Mouse (Mus musculus) cerebellum, postnatal 14 days (tissue): Measurements from ENCODE around the gene Ift88.
A peak's percentile ranks its signal among the peaks of the same experiment; 100 is the strongest.

Source experiments
- DNase-seq, 2 experiments: peaks; one replicate each; pipeline ENCODE4 v3.0.0; 2021; ENCODE audit warnings: mixed read lengths in 2 of 2

Gene Ift88

DNA sequence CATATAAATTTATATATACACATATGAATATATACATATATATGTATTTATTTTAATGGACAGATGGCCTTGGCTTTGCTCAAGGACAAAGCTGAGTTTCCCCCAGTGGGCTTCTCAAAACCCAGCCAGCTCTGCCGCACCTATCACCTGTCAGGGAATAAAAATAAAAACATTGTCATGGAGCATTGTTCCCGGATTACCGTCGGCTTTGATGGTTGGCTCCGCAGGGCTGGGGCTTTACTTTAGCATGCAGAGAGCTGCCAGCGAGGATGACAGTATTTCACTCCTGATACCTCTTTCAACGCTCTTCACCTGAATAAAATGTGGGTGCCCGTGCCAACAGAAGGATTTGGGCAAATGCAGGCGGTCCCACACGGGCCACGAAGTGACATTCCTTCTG, 110.0 kb downstream of the Ift88 start:
- DNase-seq: peak in 1 of 2 experiments; percentile 21

DNA sequence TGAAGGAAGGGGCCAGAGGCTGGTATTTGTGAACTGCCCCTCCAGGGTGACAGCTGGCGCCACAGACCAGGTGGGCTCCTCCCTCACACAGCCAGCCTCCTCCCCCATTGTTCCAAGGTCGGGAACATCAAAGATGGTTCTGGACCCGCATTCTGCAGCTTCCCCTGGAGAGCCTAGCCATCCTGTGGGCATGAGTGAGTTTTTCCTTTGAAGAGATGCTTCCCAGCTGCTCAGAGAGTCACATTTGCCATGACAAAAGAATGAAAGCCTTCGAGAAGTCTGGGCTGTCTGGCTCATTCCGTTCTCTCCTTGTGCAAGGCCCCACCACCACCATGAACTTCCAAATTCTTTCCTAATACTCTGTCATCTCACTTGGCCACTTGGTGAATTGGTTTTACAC, 110.5 kb downstream of the Ift88 start:
- no peak for DNase-seq

DNA sequence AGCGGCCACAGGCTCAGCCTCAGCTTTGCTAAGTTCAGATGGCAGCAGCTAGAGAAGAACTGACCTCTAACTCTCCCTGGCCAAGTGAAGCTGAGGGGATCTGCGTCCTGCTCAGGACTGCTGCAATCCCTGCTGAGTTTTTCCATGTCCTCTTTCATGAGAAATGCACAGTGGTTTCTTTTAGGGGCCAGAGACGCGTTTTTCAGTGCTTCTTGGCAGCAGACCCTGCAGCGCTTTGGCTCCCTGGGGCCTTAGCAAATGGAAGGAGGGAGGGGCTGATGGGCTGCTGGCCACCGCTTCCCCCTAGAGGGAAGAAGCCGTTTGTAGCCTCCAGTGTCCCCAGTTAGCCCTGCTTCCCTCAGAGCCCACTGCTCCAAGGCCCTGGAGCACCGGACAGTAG, 111.1 kb downstream of the Ift88 start:
- DNase-seq: peak; percentile 49 to 55

DNA sequence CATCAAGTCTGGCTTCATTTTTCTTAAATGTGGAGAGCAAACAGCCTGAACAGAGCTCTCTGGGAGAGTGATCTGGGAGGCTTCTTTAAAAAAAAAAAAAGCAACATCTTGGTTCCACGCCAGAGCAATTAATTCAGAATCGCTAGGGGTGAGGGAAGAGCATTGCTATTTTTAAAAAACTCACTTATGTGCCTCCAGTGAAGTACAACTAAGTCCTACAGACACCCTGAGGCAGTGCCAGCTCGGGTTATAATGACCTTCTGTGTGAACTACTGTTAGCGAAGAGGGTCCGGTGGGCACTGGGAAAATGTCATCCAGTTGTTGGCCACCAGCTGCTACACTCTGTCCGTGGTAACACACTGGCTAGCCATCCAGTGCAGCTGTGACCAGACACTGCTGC, 111.8 kb downstream of the Ift88 start:
- peak in 1 of 2 experiments; percentile 19 for DNase-seq

DNA sequence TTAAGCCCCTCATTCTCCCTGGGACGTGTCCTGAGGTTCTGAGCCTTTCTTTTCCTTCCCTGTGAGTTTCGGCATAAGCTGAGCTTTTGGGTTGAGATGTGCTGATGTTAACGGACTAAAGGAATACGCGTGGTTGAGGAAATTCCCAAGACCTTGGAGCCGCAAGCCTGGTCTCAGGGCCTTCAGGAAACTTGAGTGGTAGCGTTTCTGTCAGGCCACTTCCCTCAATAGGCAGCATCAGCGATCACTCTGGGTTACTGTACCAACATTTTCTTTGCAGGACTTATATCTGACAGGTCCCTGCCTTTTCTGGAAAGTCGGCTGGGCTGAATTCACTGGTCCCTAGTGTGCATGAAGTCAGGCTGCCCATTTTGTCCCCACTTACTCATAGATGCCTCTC, 113.0 kb downstream of the Ift88 start:
- DNase-seq: no peak

DNA sequence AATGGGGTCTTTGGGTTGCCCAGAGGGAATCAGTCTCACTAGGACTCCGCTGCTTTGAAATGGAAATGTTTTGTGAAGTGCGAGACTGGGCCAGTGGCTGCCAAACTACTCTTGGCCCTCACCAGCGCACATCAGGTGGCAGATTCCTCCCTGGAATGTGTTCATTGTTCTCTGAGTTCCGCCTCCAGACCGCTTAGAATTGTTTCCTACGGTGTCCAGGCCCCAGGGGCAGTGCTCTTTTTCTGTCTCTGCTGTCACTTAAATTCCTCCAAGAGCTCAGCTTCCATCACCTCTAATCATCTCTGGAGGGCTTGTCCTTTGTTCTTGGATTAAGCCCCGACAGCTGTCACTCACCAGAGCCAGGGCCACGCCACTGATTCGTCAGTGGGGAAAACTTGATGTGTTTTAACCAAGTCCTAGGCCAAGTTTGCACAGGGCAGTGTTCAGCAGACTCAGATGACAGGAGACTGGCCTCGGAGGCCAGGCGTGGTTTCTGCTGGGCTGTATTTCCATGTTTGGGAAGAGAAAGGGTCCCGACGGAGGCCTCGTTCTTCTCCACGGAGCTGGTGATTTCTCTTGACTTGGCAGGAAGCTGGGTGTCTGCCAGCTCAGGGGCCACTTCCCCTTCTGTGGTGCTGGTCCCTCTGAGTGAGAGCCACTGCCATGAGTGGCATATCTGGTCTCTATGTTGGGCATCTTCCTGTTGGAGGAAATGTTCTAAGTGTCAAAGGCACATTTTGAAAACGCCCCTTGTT, 113.6 kb downstream of the Ift88 start:
- DNase-seq: peak in 1 of 2 experiments; percentile 38

DNA sequence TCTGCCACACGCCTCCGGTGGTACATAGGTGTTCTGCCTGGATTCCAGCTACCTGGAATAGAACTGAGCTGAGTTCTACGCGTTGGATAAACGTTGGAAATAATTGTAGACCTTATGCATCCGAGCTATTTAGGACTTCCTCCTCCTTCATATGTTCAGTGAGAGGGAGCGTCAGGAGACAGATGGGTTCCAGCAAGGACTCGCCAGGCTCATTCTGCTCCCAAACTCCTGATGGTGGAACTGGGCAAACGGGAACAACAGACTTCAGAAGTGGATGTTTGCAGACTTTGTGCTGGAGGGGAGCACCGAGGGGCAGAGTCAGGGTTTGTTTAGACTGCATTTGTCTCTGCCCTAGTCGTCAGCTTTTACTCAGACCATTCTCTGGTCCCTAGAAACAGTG, 116.8 kb downstream of the Ift88 start:
- no peak for DNase-seq

DNA sequence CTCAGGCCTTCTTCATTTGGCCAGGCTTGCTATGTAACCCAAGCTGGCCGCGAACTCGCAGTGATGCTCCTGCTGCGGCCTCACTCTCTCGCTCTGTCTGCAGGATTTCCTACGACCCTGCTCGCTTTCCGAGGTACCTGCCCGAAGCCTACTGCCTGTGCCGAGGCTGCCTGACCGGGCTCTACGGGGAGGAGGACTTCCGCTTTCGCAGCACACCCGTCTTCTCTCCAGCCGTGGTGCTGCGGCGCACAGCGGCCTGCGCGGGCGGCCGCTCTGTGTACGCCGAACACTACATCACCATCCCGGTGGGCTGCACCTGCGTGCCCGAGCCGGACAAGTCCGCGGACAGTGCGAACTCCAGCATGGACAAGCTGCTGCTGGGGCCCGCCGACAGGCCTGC, 118.4 kb downstream of the Ift88 start:
- DNase-seq: no peak

DNA sequence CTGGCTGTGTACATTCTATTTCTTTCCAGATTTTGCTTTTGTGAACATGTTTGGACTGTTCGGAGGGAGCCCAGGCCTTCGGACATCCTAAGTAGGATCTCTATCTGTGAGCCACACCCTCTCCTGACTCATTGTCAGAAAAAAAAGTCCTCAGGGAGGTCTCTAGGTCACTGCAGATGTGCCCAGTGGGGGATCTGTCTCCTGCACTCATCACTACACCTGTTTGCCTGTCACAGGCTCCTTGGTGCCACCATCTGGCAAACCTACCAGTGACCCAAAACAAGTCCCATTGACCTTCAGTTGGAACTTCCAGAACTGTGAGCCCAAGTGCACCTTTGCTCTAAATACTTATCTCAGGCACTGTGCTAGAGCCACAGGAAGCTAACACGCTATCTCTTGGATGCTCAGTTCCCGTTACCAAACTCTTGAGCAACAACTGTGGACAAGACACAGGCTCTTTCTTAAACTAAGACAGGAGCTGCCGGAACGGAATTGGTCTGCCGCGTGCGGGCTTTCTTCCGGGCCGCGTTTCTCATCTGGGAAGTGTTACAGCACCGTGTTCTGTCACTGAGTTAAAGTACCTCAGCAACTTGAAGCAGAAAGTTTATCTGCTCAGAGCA, 119.7 kb downstream of the Ift88 start:
- no peak for DNase-seq

DNA sequence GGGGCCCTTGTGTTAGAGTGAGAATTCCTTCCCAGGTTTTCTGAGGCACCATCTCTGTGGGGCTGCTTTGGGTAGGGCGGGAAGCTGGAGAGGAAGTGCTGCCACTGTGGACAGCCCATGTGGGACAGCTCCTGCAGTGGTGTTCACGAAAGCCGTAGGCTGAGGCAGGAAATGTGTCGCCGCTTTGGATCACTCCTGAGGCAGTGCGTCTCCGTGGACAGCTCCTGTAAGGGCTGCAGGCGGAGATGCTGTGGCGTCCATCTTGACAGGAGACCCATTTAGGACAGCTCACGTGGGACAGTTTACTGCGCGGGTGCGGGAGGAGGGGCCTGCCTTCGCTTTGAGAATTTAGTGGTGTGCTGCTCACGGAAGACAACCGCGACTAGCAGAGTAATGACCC, 121.7 kb downstream of the Ift88 start:
- no peak for DNase-seq

DNA sequence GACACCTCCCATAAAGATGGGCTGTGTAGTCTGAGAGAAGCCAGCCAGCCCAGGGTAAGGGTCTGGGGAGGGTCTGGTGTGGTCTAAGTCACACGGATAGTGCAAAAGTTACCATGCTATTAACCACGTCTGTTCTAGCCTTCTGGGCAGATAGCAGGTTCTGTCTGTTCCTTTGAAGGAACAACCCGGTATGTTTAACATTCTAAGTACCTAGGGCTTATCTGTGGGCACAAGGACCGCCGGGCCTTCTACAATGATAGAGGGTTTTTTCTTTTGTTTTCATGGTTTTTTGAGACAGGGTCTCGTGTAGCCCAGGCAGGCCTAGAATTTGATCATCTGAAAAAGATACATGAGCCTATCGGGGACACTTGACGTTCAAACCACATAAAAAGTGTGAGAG, 122.3 kb downstream of the Ift88 start:
- DNase-seq: no peak

DNA sequence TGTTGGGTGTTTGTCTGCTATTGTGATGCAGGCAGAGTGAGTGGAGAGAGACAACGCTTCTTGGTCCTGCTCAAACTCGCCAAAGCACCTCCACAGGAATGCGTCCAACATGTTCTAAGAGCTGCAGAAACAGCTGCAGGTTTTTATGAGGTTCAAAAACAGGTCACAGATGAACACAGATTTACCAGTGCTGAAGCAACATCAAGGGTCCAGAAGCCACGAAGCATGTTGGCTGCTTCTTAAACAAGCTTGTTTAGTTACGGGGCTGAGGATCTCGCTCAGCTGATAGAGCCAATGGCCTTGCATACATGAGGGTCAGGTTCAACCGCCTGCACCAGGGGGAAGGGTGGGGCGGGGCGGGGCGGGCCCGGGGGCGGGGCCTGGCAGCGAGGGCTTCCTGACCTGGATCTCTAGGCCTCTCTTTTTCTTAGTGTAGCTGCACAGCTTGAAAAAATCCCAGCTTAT, 122.7 kb downstream of the Ift88 start:
- no peak for DNase-seq

DNA sequence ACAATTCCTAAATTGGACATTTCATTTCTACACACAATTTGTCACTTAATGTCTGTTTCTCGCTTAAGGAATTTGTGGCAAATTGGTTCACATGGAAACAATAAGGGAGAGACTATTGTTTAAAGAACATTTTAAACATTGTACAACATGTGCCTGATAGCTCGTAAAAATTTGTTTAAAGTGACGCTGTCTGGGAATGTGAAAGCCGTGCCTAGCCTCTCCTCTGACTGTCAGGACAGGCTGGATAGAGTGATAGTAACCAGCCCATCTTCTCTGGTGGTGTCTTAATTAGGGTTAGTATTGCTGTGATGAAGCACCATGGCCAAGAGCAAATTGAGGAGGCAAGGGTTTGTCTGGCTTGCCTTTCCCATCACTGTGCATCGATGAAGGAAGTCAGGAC, 123.2 kb downstream of the Ift88 start:
- no peak for DNase-seq

DNA sequence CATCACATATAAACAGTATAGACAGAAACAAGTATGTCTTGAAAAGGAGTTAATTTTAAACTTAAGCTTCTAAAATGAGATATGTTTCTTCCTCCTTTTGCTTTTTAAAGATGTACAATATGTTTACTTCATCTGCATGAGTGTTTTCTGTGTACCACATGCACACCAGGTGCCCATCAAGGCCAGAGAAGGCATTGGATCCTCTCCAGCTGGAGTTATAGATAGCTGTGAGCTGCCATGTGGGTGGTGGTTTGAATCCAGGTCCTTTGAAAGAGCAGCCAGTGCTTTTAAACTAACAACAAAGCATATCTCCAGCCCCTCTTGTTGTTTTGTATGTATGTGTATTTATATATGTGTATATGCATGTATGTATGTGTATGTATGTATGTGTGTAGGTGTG, 129.1 kb downstream of the Ift88 start:
- no peak for DNase-seq

DNA sequence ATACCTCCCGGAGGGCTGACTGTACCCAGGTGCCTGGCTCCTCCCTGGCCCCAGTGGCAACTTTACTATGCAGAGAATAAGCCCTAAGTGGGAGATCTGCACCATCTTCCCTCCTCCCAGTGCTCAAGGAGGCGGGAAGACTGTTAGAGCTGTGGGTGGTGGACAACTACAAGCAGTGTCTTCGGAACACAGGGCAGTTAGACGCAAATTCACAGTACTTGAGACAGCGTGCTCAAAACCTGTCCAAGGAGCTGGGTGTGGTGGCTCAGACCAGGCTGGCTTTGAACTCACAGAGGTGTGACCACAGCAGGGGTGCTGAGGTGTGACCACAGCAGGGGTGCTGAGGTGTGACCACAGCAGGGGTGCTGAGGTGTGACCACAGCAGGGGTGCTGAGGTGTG, 130.6 kb downstream of the Ift88 start:
- no peak for DNase-seq

DNA sequence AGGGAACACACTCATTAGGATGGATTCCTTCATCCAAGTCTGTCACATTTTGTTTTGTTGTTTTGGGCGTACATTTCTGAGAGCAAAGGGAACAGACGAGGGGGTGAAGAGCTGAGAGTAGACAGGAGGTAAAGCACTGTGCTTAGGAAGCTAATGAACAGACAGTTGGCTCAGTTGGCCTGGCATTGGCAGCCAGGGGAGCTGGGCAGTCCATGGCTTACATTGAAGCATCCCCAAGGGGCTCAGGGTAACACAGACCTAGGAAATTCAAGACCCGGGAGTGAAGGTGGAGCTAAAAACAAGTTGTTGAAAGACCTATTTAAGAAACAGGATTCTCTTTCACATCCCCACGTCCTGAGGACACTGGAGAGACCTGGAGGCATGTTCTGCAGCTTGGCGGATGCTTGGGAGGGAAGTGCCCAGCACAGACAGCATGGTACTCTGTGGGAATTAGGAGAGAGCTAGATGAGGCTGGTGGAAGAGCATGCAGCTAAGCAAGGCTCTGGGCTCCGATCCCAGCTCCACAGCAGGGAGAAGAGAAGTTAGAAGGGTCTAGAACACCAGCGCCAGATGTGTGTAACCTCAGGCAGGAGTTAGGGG, 131.7 kb downstream of the Ift88 start:
- DNase-seq: peak; percentile 52 to 63

DNA sequence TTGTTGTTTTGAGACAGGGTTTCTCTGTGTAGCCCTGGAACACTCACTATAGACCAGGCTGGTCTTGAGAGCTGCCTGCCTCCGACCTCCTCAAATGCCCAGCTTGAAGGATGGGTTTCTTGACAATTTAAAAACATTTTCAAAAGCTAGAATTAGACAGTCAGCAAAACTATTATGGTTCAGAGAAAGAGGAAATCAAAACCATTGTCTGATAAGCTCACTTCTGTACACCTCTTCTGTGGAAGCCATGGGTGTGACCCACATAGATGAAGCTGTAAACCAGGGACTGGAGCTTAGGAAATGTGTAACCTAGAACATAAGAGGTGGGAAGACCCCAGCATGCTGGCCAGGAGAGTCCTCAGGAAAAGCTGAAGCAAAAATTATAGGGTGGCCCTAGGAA, 133.1 kb downstream of the Ift88 start:
- DNase-seq: no peak

DNA sequence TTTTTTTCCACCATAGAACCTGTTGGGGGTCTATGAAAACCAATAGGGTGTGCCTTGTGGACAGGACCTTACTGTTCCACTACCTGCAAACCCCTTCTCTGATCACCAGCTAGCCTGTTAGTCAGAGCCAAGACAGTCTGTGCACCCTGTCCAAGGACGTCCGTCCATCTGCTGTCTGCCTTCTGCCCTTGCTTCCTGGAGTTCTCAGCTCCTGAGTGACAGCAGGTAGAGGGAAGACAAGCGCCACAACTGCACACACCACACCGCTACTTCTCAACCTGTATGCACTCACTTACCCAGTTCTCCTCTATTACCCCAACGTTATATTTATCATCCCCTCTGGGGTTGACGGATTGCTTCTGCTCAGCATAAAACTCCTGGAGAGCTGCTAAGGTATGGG, 141.8 kb downstream of the Ift88 start:
- peak in 1 of 2 experiments; percentile 34 for DNase-seq
